Mouse (Mus musculus) heart, adult 2 months (tissue): Measurements from ENCODE around the gene Picalm. TPM values are rescaled to one million over a fixed set of nuclear protein-coding genes. Genes with fewer than 3 reads are reported as not detected.

Experiments used
- DNase-seq, 2 experiments: peaks; one replicate each; pipeline ENCODE4 v3.0.0; 2021
- H3K27ac ChIP-seq: fragments of 200-600 bp; 2 replicates; pipeline ENCODE4 v1.8.1; 2022
- H3K27me3 ChIP-seq: fragments of 200-500 bp; 2 replicates; pipeline ENCODE4 v1.6.1; 2012; ENCODE audit warnings: mild to moderate bottlenecking, low read length, inconsistent platforms, mixed read lengths; ENCODE audit not compliant: control insufficient read depth, insufficient read depth
- H3K36me3 ChIP-seq: fragments of 200-500 bp; 2 replicates; pipeline ENCODE4 v1.6.1; 2012; ENCODE audit warnings: low read length, inconsistent platforms; ENCODE audit not compliant: control insufficient read depth, insufficient read depth
- H3K4me1 ChIP-seq: fragments of 200-500 bp; 2 replicates; pipeline ENCODE4 v1.6.1; 2011; ENCODE audit warnings: low read length; ENCODE audit not compliant: control insufficient read depth, insufficient read depth
- H3K4me3 ChIP-seq: fragments of 200-600 bp; 2 replicates; pipeline ENCODE4 v1.8.1; 2022
- H3K79me2 ChIP-seq: fragments of 200-500 bp; replicated peaks from 2 replicates; pipeline ENCODE4 v1.6.1; 2012; ENCODE audit warnings: mild to moderate bottlenecking, inconsistent platforms, low read length, moderate library complexity, mixed read lengths; ENCODE audit not compliant: control insufficient read depth, insufficient read depth
- H3K9ac ChIP-seq: fragments of 200-500 bp; 2 replicates; pipeline ENCODE4 v1.6.1; 2012; ENCODE audit warnings: low read depth, mild to moderate bottlenecking, control low read depth, inconsistent platforms, low read length, mixed read lengths
- CTCF ChIP-seq: fragments of 200-600 bp; IDR thresholded peaks from 2 replicates; pipeline ENCODE4 v1.8.1; 2022; ENCODE audit warnings: antibody characterized with exemption, mild to moderate bottlenecking, moderate library complexity
- EP300 ChIP-seq: fragments of 200-500 bp; IDR thresholded peaks from 2 replicates; pipeline ENCODE4 v1.6.1; 2011; ENCODE audit warnings: low read depth, low read length, control low read depth; ENCODE audit not compliant: insufficient read depth
- POLR2A ChIP-seq: fragments of 200-500 bp; IDR thresholded peaks from 2 replicates; pipeline ENCODE4 v1.6.1; 2011; ENCODE audit warnings: mild to moderate bottlenecking, low read depth, low read length, control low read depth; ENCODE audit not compliant: insufficient read depth
- WGBS: fragments of 180-500 bp; shearing (Covaris S2); methylation state at CpG from one replicate; pipeline ENCODE4 v1.1.7; 2018; 5-methylcytosine and 5-hydroxymethylcytosine counted together
- intact Hi-C: fragments of 180-260 bp; cut with DNase I; formaldehyde crosslinking; loops from one replicate; pipeline ENCODE4 v1.15.1; 2025
- polyA plus RNA-seq: library from polyadenylated mRNA; depleted of rRNA; stranded (reverse); fragments of >200 nt; gene quantifications from 2 replicates; pipeline ENCODE4 v1.2.3, GENCODE M21; 2012
- total RNA-seq, 2 experiments: library from RNA; stranded (reverse); gene quantifications; 2 replicates each; pipeline ENCODE4 v1.2.3; 2021

The Picalm gene
- total and polyA plus RNA-seq, 3 experiments: 60.1 to 128 (median 99.4) TPM

GRCm38 (mm10) chr7:90138359-90138758 lies 8.3 kb downstream of the Picalm start:
- Histone ChIP-seq H3K27ac (no peak overlapping the region), H3K9ac (no peak overlapping the region), H3K27me3 (no peaks in the 10 kb centered on the region), H3K79me2 (peaks cover 3% of the 10 kb centered on the region), H3K4me3 (no peak overlapping the region), H3K4me1 (peaks cover 12% of the 10 kb centered on the region), H3K36me3 (peaks cover 60% of the 10 kb centered on the region)
- TF ChIP-seq EP300 (no peak), POLR2A (no peak), CTCF (no peak)
- 23% methylated on average over 4 of the region's 4 CpGs for WGBS
- DNase-seq: no peak
- intact Hi-C loops: no loop called here

- 29% methylated on average over 3 of the region's 3 CpGs for WGBS
These were observed 10.3 kb downstream of the Picalm start for GRCm38 (mm10) chr7:90140290-90140689.

GRCm38 (mm10) chr7:90144275-90144674 lies 14.3 kb downstream of the Picalm start:
- Histone ChIP-seq H3K27ac (peak overlapping the region; percentile 78; the same call in 1 of the 2 replicates), H3K4me1 (peaks cover 36% of the 10 kb centered on the region)
- intact Hi-C loops: no loop called here

More at GRCm38 (mm10) chr7:90140290-90140689, 10.3 kb downstream of the Picalm start:
- H3K36me3 ChIP-seq: peaks cover 60% of the 10 kb centered on the region
- peaks cover 2% of the 10 kb centered on the region for H3K79me2 ChIP-seq
- TF ChIP-seq EP300: no peak
- TF ChIP-seq CTCF: no peak
- TF ChIP-seq POLR2A: no peak
- H3K27ac ChIP-seq: no peak overlapping the region
- no peak for DNase-seq
- H3K27me3 ChIP-seq: no peaks in the 10 kb centered on the region
- H3K4me3 ChIP-seq: no peak overlapping the region
- H3K4me1 ChIP-seq: peaks cover 19% of the 10 kb centered on the region
- no peak overlapping the region for H3K9ac ChIP-seq
- intact Hi-C loops: no loop called here

GRCm38 (mm10) chr7:90144971-90145370 lies 15.0 kb downstream of the Picalm start:
- Histone ChIP-seq H3K4me3 (no peak overlapping the region), H3K27me3 (no peaks in the 10 kb centered on the region), H3K36me3 (peaks cover 67% of the 10 kb centered on the region), H3K4me1 (peaks cover 36% of the 10 kb centered on the region), H3K79me2 (peaks cover 2% of the 10 kb centered on the region), H3K9ac (no peak overlapping the region), H3K27ac (peak overlapping the region; percentile 78)
- DNase-seq: no peak
- 21% methylated on average over 2 of the region's 2 CpGs for WGBS
- no peak for TF ChIP-seq CTCF
- TF ChIP-seq EP300: no peak
- no peak for TF ChIP-seq POLR2A
- intact Hi-C loops: no loop called here

More at GRCm38 (mm10) chr7:90144275-90144674, 14.3 kb downstream of the Picalm start:
- Histone ChIP-seq H3K9ac (no peak overlapping the region), H3K4me3 (no peak overlapping the region), H3K36me3 (peaks cover 69% of the 10 kb centered on the region), H3K79me2 (peaks cover 2% of the 10 kb centered on the region), H3K27me3 (no peaks in the 10 kb centered on the region)
- DNase-seq: no peak
- WGBS: 79% methylated on average over 2 of the region's 2 CpGs
- TF ChIP-seq EP300 (no peak), CTCF (no peak), POLR2A (no peak)

GRCm38 (mm10) chr7:90145376-90145775 lies 15.4 kb downstream of the Picalm start:
- H3K4me1 ChIP-seq: peaks cover 38% of the 10 kb centered on the region
- intact Hi-C loops: no loop called here
- no peak for TF ChIP-seq CTCF
- peak overlapping the region; percentile 78 for H3K27ac ChIP-seq
- H3K79me2 ChIP-seq: peaks cover 2% of the 10 kb centered on the region
- H3K9ac ChIP-seq: no peak overlapping the region
- peaks cover 65% of the 10 kb centered on the region for H3K36me3 ChIP-seq
- DNase-seq: no peak
- H3K27me3 ChIP-seq: no peaks in the 10 kb centered on the region
- no peak overlapping the region; the same call in 1 of the 2 replicates for H3K4me3 ChIP-seq

- no peak for DNase-seq
- Histone ChIP-seq H3K79me2 (peaks cover 2% of the 10 kb centered on the region), H3K4me3 (peak overlapping the region; percentile 15), H3K9ac (peak overlapping the region; percentile 74), H3K27me3 (no peaks in the 10 kb centered on the region), H3K27ac (peak overlapping the region; percentile 78), H3K4me1 (peaks cover 39% of the 10 kb centered on the region), H3K36me3 (peaks cover 65% of the 10 kb centered on the region)
- 3% methylated on average over 4 of the region's 4 CpGs for WGBS
- TF ChIP-seq CTCF: no peak
- TF ChIP-seq POLR2A: no peak
- TF ChIP-seq EP300: no peak
- intact Hi-C loops: loop anchor here (2.0 kb wide), 1 partner anchor 15 kb away; the partner anchor contains the start of gene Picalm
These were observed 15.9 kb downstream of the Picalm start for GRCm38 (mm10) chr7:90145897-90146296.
